Mouse (Mus musculus): ENCODE data around the gene Gpr1. TPM values are rescaled to one million over a fixed set of nuclear protein-coding genes. Genes with fewer than 3 reads are reported as not detected.
"Not testable (repeated sequence)": the region's sequence is repeated elsewhere in the genome, so short reads cannot be mapped to it uniquely, and the experiment has no call there.

Gene Gpr1
- polyA plus RNA-seq, 1 experiment from 2014 or later = 0.30 TPM

GRCm38 (mm10) chr1:63180122-63180521 is 34.2 kb downstream of the Gpr1 start:
- Histone ChIP-seq H3K9me3 (replicated peaks; ENCODE audit: control insufficient read depth, low read length) (no peaks in the 10 kb centered on the region), H3K36me3 (ENCODE audit: control insufficient read depth, insufficient read depth) (peaks cover 22% of the 10 kb centered on the region), H3K27me3 (ENCODE audit: control insufficient read depth, insufficient read depth, low read length) (no peaks in the 10 kb centered on the region), H3K9ac (ENCODE audit: low read length) (no peak overlapping the region), H3K27ac (ENCODE audit: low read length) (no peak overlapping the region), H3K4me2 (ENCODE audit: low read depth, low read length) (no peak overlapping the region), H3K4me3 (ENCODE audit: low read length) (no peak overlapping the region), H3K4me1 (ENCODE audit: control insufficient read depth, insufficient read depth, low read length) (peaks cover 19% of the 10 kb centered on the region)
- no peak for ATAC-seq (replicated peaks; ENCODE audit: extremely low read depth, insufficient read depth, low FRiP score)
- WGBS = 94% methylated on average over 4 of the region's 4 CpGs

- H3K27me3 ChIP-seq (ENCODE audit: control insufficient read depth, insufficient read depth, low read length) = no peaks in the 10 kb centered on the region
- no peak for ATAC-seq (replicated peaks; ENCODE audit: extremely low read depth, insufficient read depth, low FRiP score)
- 65% methylated on average over 3 of the region's 3 CpGs for WGBS
- no peak overlapping the region for H3K27ac ChIP-seq (ENCODE audit: low read length)
- H3K9ac ChIP-seq (ENCODE audit: low read length) = peak overlapping the region; percentile 99; the same call in 1 of the 2 replicates
- peaks cover 22% of the 10 kb centered on the region for H3K36me3 ChIP-seq (ENCODE audit: control insufficient read depth, insufficient read depth)
- H3K9me3 ChIP-seq (replicated peaks; ENCODE audit: control insufficient read depth, low read length) = no peaks in the 10 kb centered on the region
- peak overlapping the region; percentile 80 for H3K4me2 ChIP-seq (ENCODE audit: low read depth, low read length)
- H3K4me3 ChIP-seq (ENCODE audit: low read length) = peak overlapping the region; percentile 99; the same call in 1 of the 2 replicates
- peaks cover 27% of the 10 kb centered on the region for H3K4me1 ChIP-seq (ENCODE audit: control insufficient read depth, insufficient read depth, low read length)
These were observed 36.0 kb downstream of the Gpr1 start for GRCm38 (mm10) chr1:63178308-63178707.

- ATAC-seq (replicated peaks; ENCODE audit: extremely low read depth, insufficient read depth, low FRiP score) = peak; percentile 88
- H3K36me3 ChIP-seq (ENCODE audit: control insufficient read depth, insufficient read depth) = peaks cover 25% of the 10 kb centered on the region
- no peaks in the 10 kb centered on the region for H3K27me3 ChIP-seq (ENCODE audit: control insufficient read depth, insufficient read depth, low read length)
- H3K4me1 ChIP-seq (ENCODE audit: control insufficient read depth, insufficient read depth, low read length) = peaks cover 22% of the 10 kb centered on the region
- H3K9me3 ChIP-seq (replicated peaks; ENCODE audit: control insufficient read depth, low read length) = no peaks in the 10 kb centered on the region
- H3K9ac ChIP-seq (ENCODE audit: low read length) = peak within 1 kb of the TSS; percentile 99
- peak within 1 kb of the TSS; percentile 80 for H3K4me2 ChIP-seq (ENCODE audit: low read depth, low read length)
- under 1% methylated on average over 72 of the region's 72 CpGs for WGBS
- peak within 1 kb of the TSS; percentile 99 for H3K4me3 ChIP-seq (ENCODE audit: low read length)
- peak within 1 kb of the TSS; percentile 96 for H3K27ac ChIP-seq (ENCODE audit: low read length)
These were observed 37.5 kb downstream of the Gpr1 start, which contains the start of the genes Eef1b2 and Ndufs1 for GRCm38 (mm10) chr1:63176604-63177421. Gene Eef1b2 (plus strand): TSS chr1:63176825. Gene Ndufs1 (minus strand): TSS chr1:63176833.

- no peaks in the 10 kb centered on the region for H3K9me3 ChIP-seq (replicated peaks; ENCODE audit: control insufficient read depth, low read length)
- H3K27ac ChIP-seq (ENCODE audit: low read length) = peak overlapping the region; percentile 96
- no peaks in the 10 kb centered on the region for H3K27me3 ChIP-seq (ENCODE audit: control insufficient read depth, insufficient read depth, low read length)
- H3K36me3 ChIP-seq (ENCODE audit: control insufficient read depth, insufficient read depth) = peaks cover 29% of the 10 kb centered on the region
- peak overlapping the region; percentile 99 for H3K9ac ChIP-seq (ENCODE audit: low read length)
- 1% methylated on average over 14 of the region's 14 CpGs for WGBS
- H3K4me2 ChIP-seq (ENCODE audit: low read depth, low read length) = peak overlapping the region; percentile 80
- H3K4me3 ChIP-seq (ENCODE audit: low read length) = peak overlapping the region; percentile 99
- ATAC-seq (replicated peaks; ENCODE audit: extremely low read depth, insufficient read depth, low FRiP score) = peak; percentile 37
- H3K4me1 ChIP-seq (ENCODE audit: control insufficient read depth, insufficient read depth, low read length) = peaks cover 22% of the 10 kb centered on the region
These were observed 38.1 kb downstream of the Gpr1 start for GRCm38 (mm10) chr1:63176259-63176603.

GRCm38 (mm10) chr1:63175853-63176252 is 38.5 kb downstream of the Gpr1 start:
- 4% methylated on average over 11 of the region's 11 CpGs for WGBS
- H3K27ac ChIP-seq (ENCODE audit: low read length) = peak overlapping the region; percentile 96

GRCm38 (mm10) chr1:63168638-63169037 is 45.7 kb downstream of the Gpr1 start:
- 0 out of 2 replicates have a peak, but pooled peaks cover under 1% of the 10 kb centered on the region for H3K4me1 ChIP-seq (ENCODE audit: control insufficient read depth, insufficient read depth, low read length)
- WGBS = 79% methylated on average over 2 of the region's 2 CpGs

More at GRCm38 (mm10) chr1:63175853-63176252, 38.5 kb downstream of the Gpr1 start:
- Histone ChIP-seq H3K4me3 (ENCODE audit: low read length) (peak overlapping the region; percentile 99), H3K9me3 (replicated peaks; ENCODE audit: control insufficient read depth, low read length) (no peaks in the 10 kb centered on the region), H3K9ac (ENCODE audit: low read length) (peak overlapping the region; percentile 99), H3K4me2 (ENCODE audit: low read depth, low read length) (peak overlapping the region; percentile 80), H3K36me3 (ENCODE audit: control insufficient read depth, insufficient read depth) (peaks cover 31% of the 10 kb centered on the region), H3K4me1 (ENCODE audit: control insufficient read depth, insufficient read depth, low read length) (peaks cover 22% of the 10 kb centered on the region), H3K27me3 (ENCODE audit: control insufficient read depth, insufficient read depth, low read length) (no peaks in the 10 kb centered on the region)
- no peak for ATAC-seq (replicated peaks; ENCODE audit: extremely low read depth, insufficient read depth, low FRiP score)

GRCm38 (mm10) chr1:63140231-63140630 is 74.1 kb downstream of the Gpr1 start:
- peaks cover 31% of the 10 kb centered on the region for H3K36me3 ChIP-seq (ENCODE audit: control insufficient read depth, insufficient read depth)
- 94% methylated on average over 13 of the region's 13 CpGs for WGBS

More at GRCm38 (mm10) chr1:63168638-63169037, 45.7 kb downstream of the Gpr1 start:
- H3K36me3 ChIP-seq (ENCODE audit: control insufficient read depth, insufficient read depth) = peaks cover 54% of the 10 kb centered on the region
- H3K27ac ChIP-seq (ENCODE audit: low read length) = no peak overlapping the region
- no peak overlapping the region for H3K4me2 ChIP-seq (ENCODE audit: low read depth, low read length)
- no peak overlapping the region for H3K4me3 ChIP-seq (ENCODE audit: low read length)
- H3K9ac ChIP-seq (ENCODE audit: low read length) = no peak overlapping the region
- H3K27me3 ChIP-seq (ENCODE audit: control insufficient read depth, insufficient read depth, low read length) = no peaks in the 10 kb centered on the region
- no peaks in the 10 kb centered on the region for H3K9me3 ChIP-seq (replicated peaks; ENCODE audit: control insufficient read depth, low read length)
- no peak for ATAC-seq (replicated peaks; ENCODE audit: extremely low read depth, insufficient read depth, low FRiP score)

GRCm38 (mm10) chr1:63138586-63138985 is 75.8 kb downstream of the Gpr1 start:
- H3K9me3 ChIP-seq (replicated peaks; ENCODE audit: control insufficient read depth, low read length); H3K4me1 ChIP-seq (ENCODE audit: control insufficient read depth, insufficient read depth, low read length); H3K27ac ChIP-seq (ENCODE audit: low read length); H3K4me2 ChIP-seq (ENCODE audit: low read depth, low read length); H3K9ac ChIP-seq (ENCODE audit: low read length); H3K4me3 ChIP-seq (ENCODE audit: low read length); ATAC-seq (replicated peaks; ENCODE audit: extremely low read depth, insufficient read depth, low FRiP score); H3K27me3 ChIP-seq (ENCODE audit: control insufficient read depth, insufficient read depth, low read length): not testable (repeated sequence)
- peaks cover 16% of the 10 kb centered on the region for H3K36me3 ChIP-seq (ENCODE audit: control insufficient read depth, insufficient read depth)
- 96% methylated on average over 1 of the region's 1 CpGs for WGBS

More at GRCm38 (mm10) chr1:63140231-63140630, 74.1 kb downstream of the Gpr1 start:
- H3K27ac ChIP-seq (ENCODE audit: low read length) = no peak overlapping the region
- H3K4me3 ChIP-seq (ENCODE audit: low read length) = no peak overlapping the region
- no peak overlapping the region for H3K4me2 ChIP-seq (ENCODE audit: low read depth, low read length)
- H3K9ac ChIP-seq (ENCODE audit: low read length) = no peak overlapping the region
- no peaks in the 10 kb centered on the region for H3K9me3 ChIP-seq (replicated peaks; ENCODE audit: control insufficient read depth, low read length)
- H3K4me1 ChIP-seq (ENCODE audit: control insufficient read depth, insufficient read depth, low read length) = no peaks in the 10 kb centered on the region
- no peak for ATAC-seq (replicated peaks; ENCODE audit: extremely low read depth, insufficient read depth, low FRiP score)
- no peaks in the 10 kb centered on the region for H3K27me3 ChIP-seq (ENCODE audit: control insufficient read depth, insufficient read depth, low read length)

- no peak overlapping the region for H3K4me3 ChIP-seq (ENCODE audit: low read length)
- no peak overlapping the region for H3K4me2 ChIP-seq (ENCODE audit: low read depth, low read length)
- 80% methylated on average over 2 of the region's 2 CpGs for WGBS
- H3K27ac ChIP-seq (ENCODE audit: low read length) = no peak overlapping the region
- no peak for ATAC-seq (replicated peaks; ENCODE audit: extremely low read depth, insufficient read depth, low FRiP score)
- H3K4me1 ChIP-seq (ENCODE audit: control insufficient read depth, insufficient read depth, low read length) = no peaks in the 10 kb centered on the region
- no peak overlapping the region for H3K9ac ChIP-seq (ENCODE audit: low read length)
- no peaks in the 10 kb centered on the region for H3K27me3 ChIP-seq (ENCODE audit: control insufficient read depth, insufficient read depth, low read length)
- H3K9me3 ChIP-seq (replicated peaks; ENCODE audit: control insufficient read depth, low read length) = no peaks in the 10 kb centered on the region
- H3K36me3 ChIP-seq (ENCODE audit: control insufficient read depth, insufficient read depth) = peaks cover 11% of the 10 kb centered on the region
These were observed 76.4 kb downstream of the Gpr1 start for GRCm38 (mm10) chr1:63137971-63138370.

All from heart, embryonic 16.5 days (tissue).